Mouse (Mus musculus) intestine, embryonic 14.5 days (tissue): ENCODE measurements around the gene Dner. TPM values are rescaled to one million over a fixed set of nuclear protein-coding genes. Genes with fewer than 3 reads are reported as not detected.

Source experiments
- ATAC-seq: fragments of 200-750 bp; cut with Nextera tagmentation; replicated peaks from 2 replicates; pipeline ENCODE4 v1.8.0; 2017; ENCODE audit warnings: low read depth, moderate number of reproducible peaks, moderate TSS enrichment, moderate library complexity; ENCODE audit not compliant: low FRiP score, low TSS enrichment
- DNase-seq: peaks from one replicate; pipeline ENCODE4 v3.0.0-alpha.2; 2018; ENCODE audit warnings: low spot score
- H3K27ac ChIP-seq: fragments of 300-500 bp; sonication (generic); 2 replicates; pipeline ENCODE4 v1.5.1; 2014; ENCODE audit warnings: low read depth, mild to moderate bottlenecking, control low read depth
- H3K27me3 ChIP-seq: fragments of 300-500 bp; sonication (generic); replicated peaks from 2 replicates; pipeline ENCODE4 v1.6.1; 2014; ENCODE audit warnings: low read length, control low read depth; ENCODE audit not compliant: control insufficient read depth, insufficient read depth
- H3K36me3 ChIP-seq: fragments of 300-500 bp; sonication (generic); 2 replicates; pipeline ENCODE4 v1.6.1; 2014; ENCODE audit warnings: low read length, control low read depth; ENCODE audit not compliant: control insufficient read depth, insufficient read depth
- H3K4me1 ChIP-seq: fragments of 300-500 bp; sonication (generic); replicated peaks from 2 replicates; pipeline ENCODE4 v1.6.1; 2014; ENCODE audit warnings: low read length, control low read depth, mixed read lengths; ENCODE audit not compliant: control insufficient read depth, insufficient read depth
- H3K4me2 ChIP-seq: fragments of 300-500 bp; sonication (generic); 2 replicates; pipeline ENCODE4 v1.6.1; 2014; ENCODE audit warnings: low read length
- H3K4me3 ChIP-seq: fragments of 300-500 bp; sonication (generic); 2 replicates; pipeline ENCODE4 v1.5.1; 2014; ENCODE audit warnings: low read depth, low read length, control low read depth, mixed read lengths
- H3K9ac ChIP-seq: fragments of 300-500 bp; sonication (generic); 2 replicates; pipeline ENCODE4 v1.6.1; 2014; ENCODE audit warnings: mild to moderate bottlenecking, low read length
- H3K9me3 ChIP-seq: fragments of 300-500 bp; sonication (generic); 2 replicates; pipeline ENCODE4 v1.6.1; 2016; ENCODE audit warnings: low read length, control low read depth; ENCODE audit not compliant: control insufficient read depth
- WGBS: fragments of 180-500 bp; shearing (Covaris S2); extraction: QIAGEN DNeasy Blood & Tissue Kit; methylation state at CpG from one replicate; pipeline ENCODE4 v1.1.7; 2014; 5-methylcytosine and 5-hydroxymethylcytosine counted together
- polyA plus RNA-seq: library from polyadenylated mRNA; unstranded; fragments of >200 nt; fragmentation: Nextera tagmentation; extraction: Ambion mirVana; gene quantifications from 2 replicates; pipeline ENCODE4 v1.2.1, GENCODE M21; 2014

Dner gene
- polyA plus RNA-seq, 1 experiment from 2014 or later = 4.6 TPM

DNA sequence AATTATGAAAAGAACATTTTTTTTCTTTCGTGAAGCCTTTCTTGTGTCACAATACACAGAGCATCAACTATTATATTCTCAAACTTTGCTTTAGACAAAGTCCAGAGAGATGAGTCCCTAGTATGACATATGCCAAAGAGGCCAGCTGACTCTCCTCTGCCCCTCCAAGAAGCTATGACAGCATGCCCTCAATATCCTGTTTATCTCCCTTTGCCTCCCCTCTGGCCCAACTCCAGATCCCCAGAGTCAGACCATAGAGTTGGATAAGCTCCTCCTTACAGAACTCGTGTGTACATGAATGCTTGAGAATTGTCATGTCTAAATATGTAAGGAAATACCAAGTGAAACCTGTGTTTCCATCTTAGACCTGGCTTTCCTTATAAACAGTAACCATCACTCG is 170.5 kb downstream of the Dner start:
- Histone ChIP-seq H3K27ac (no peak overlapping the region), H3K4me1 (no peaks in the 10 kb centered on the region), H3K4me2 (no peak overlapping the region), H3K9me3 (no peaks in the 10 kb centered on the region), H3K9ac (no peak overlapping the region), H3K36me3 (no peaks in the 10 kb centered on the region), H3K4me3 (no peak overlapping the region), H3K27me3 (no peaks in the 10 kb centered on the region)
- no peak for ATAC-seq
- 76% methylated on average over 3 of the region's 3 CpGs for WGBS
- no peak for DNase-seq

DNA sequence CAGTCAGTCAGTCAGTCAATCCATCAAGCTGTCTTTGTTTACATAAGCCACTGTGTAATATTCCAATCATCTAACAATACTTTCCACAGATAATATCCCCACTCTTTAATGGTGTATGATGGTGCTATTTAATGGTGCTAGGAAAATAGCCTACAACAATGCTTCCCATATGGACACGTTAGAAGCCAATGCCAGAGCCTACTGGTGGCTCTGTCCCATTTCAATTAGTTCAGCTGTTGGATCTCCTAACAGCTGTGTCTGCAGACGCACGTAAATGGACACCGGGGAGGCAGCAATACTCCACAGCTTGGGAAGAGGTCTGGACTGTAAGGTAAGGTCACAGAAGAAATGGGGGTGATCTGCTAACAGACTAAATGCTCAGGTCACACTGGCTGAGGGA is 171.6 kb downstream of the Dner start:
- Histone ChIP-seq H3K27me3 (no peaks in the 10 kb centered on the region), H3K4me2 (no peak overlapping the region), H3K36me3 (no peaks in the 10 kb centered on the region), H3K9ac (no peak overlapping the region), H3K4me1 (no peaks in the 10 kb centered on the region), H3K9me3 (no peaks in the 10 kb centered on the region), H3K27ac (no peak overlapping the region), H3K4me3 (no peak overlapping the region)
- WGBS = 79% methylated on average over 4 of the region's 4 CpGs
- no peak for DNase-seq
- ATAC-seq = no peak

DNA sequence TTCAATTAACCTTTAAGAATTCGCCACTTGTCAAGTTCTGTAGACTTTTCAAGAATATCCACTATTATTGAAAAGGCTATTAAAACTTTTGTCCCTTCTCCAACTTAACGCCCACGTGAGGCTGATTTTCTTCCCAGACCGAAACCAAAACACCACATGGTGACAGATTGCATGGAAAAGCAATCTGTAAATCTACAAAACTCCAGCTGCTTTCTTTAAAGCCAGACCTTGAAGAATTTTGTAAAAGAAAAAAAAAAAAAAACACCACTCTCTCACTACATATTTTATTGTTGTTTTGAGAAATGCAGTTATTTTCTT is 173.1 kb downstream of the Dner start:
- no peak overlapping the region for H3K9ac ChIP-seq
- no peak for ATAC-seq
- no peaks in the 10 kb centered on the region for H3K36me3 ChIP-seq
- no peaks in the 10 kb centered on the region for H3K9me3 ChIP-seq
- no peaks in the 10 kb centered on the region for H3K4me1 ChIP-seq
- WGBS = 63% methylated on average over 4 of the region's 4 CpGs
- DNase-seq = no peak
- H3K27me3 ChIP-seq = no peaks in the 10 kb centered on the region
- H3K27ac ChIP-seq = no peak overlapping the region
- no peak overlapping the region for H3K4me3 ChIP-seq
- H3K4me2 ChIP-seq = no peak overlapping the region

DNA sequence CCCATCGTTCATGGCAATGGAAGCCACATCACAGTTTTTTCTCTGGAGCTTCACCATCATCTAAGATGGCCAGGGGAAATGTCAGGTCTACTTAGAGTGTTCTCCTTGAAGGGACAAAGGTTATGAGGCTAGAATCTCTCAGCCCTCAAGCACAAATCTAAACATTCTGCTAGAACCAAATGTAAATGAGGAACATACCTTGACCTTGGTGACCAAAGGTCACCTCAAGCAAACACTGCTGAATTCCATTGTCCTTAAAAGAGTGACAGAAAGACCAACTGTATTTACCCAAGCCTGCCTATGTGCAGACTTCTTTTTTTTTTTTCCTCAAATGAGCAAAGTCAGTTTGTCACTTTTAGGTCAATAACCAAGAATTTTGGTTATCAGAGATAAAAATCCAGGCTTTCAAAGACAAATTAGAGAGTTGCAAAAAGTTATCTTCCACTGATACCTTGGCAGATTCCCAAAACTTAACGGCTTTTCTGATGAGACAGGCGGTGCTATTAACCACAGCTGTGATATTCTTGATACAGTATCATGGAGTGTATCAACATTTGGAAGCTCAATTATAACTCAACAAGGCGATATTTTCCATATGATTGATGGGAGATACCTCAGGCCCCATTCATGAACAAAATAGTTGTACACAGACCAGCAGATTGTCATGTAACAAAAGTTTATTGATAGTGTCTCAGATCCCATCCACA is 173.6 kb downstream of the Dner start:
- 57% methylated on average over 4 of the region's 4 CpGs for WGBS
- no peak overlapping the region for H3K27ac ChIP-seq
- no peaks in the 10 kb centered on the region for H3K27me3 ChIP-seq
- no peak for ATAC-seq
- no peaks in the 10 kb centered on the region for H3K4me1 ChIP-seq
- no peak overlapping the region for H3K4me3 ChIP-seq
- DNase-seq = no peak
- no peaks in the 10 kb centered on the region for H3K36me3 ChIP-seq
- no peak overlapping the region for H3K9ac ChIP-seq
- H3K9me3 ChIP-seq = no peaks in the 10 kb centered on the region
- H3K4me2 ChIP-seq = no peak overlapping the region

DNA sequence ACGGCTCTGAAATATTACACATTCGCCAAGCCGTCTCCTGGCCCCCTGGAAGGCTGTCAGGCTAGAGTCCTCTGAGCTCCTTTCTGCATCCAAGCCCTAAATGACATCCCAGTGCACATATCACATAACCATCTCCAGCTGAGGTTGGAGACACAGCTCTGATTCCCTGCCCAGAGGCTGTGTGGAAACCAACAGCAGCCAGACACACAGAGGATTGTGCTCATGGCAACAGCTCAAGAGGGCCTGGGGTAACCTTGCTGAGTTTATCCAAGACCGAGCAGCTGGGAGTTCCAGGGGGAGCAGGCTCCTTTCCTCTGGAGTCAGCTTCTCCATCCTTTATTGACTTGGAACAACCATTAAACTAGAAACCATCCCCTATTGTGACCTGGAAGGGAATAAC is 177.7 kb downstream of the Dner start:
- Histone ChIP-seq H3K4me3 (no peak overlapping the region), H3K27ac (no peak overlapping the region), H3K36me3 (no peaks in the 10 kb centered on the region), H3K9ac (no peak overlapping the region), H3K9me3 (no peaks in the 10 kb centered on the region), H3K27me3 (no peaks in the 10 kb centered on the region), H3K4me1 (no peaks in the 10 kb centered on the region), H3K4me2 (no peak overlapping the region)
- DNase-seq = no peak
- ATAC-seq = no peak
- WGBS = 90% methylated on average over 4 of the region's 4 CpGs

DNA sequence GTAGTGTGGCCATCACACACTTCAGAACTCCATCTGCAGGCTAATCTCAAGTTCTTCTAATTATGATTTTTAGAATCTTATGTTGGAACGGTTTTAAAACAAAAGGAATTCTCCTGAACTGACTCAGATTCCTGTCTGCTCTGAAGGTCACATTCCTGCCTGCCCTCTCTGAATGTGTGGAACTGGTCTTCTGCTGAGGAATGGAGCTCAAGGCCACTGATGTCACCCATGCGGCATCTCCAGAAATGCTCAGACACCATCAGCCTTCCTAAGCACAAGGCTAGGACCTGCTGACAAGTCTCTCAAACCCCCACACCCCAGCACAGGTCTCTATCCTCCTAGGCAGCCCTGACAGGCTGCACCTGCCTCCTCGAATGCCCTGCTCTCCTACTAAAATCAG is 182.8 kb downstream of the Dner start:
- no peaks in the 10 kb centered on the region for H3K36me3 ChIP-seq
- no peaks in the 10 kb centered on the region for H3K4me1 ChIP-seq
- 57% methylated on average over 3 of the region's 3 CpGs for WGBS
- H3K9ac ChIP-seq = no peak overlapping the region
- no peaks in the 10 kb centered on the region for H3K27me3 ChIP-seq
- DNase-seq (no peak), ATAC-seq (no peak)
- H3K27ac ChIP-seq = no peak overlapping the region
- no peak overlapping the region for H3K4me2 ChIP-seq
- no peak overlapping the region for H3K4me3 ChIP-seq
- 0 out of 2 replicates have a peak, but pooled peaks cover 3% of the 10 kb centered on the region for H3K9me3 ChIP-seq

DNA sequence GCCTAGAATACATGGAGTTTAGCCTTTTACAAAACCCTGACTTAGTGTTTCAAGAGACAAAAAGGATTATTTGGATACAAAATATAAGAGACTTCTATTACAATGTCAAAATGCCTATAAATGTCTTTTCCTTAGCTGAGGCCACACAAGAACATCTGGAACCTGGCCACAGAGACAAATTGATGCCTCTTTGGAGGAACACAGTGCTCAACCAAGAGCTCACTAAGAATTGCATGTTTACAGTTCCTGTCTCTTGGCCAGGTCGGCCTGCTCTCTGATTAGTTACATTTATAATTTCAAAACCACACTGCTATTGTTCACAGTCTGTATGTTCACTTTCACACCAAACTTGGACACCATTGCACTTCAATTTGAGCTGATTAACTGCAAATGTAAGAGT is 187.5 kb downstream of the Dner start:
- Histone ChIP-seq H3K9ac (no peak overlapping the region), H3K27me3 (no peaks in the 10 kb centered on the region), H3K9me3 (0 out of 2 replicates have a peak, but pooled peaks cover 3% of the 10 kb centered on the region), H3K36me3 (no peaks in the 10 kb centered on the region), H3K4me3 (no peak overlapping the region), H3K4me1 (peaks cover 11% of the 10 kb centered on the region; the same call in 1 of the 2 replicates), H3K4me2 (no peak overlapping the region), H3K27ac (no peak overlapping the region)
- no peak for ATAC-seq
- DNase-seq = no peak
- 54% methylated on average over 1 of the region's 1 CpGs for WGBS

DNA sequence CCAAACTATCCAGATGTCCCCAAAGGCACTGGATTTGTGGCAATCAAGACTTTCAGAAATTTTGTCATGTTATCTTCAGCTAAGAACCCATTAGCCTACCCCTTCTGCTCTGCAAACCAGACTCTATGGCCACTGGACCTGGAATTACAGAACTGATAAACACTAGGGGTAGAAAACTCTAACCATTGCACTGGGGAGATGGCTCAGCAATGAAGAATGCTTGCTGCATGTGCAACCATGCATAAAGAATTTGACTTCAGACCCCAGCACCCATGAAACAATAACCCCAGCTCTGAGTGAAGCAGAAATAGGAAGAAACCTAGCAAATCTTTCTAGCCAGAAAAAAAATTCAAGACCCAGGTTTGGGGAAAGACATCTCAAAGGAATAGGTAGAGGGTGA is 188.5 kb downstream of the Dner start:
- H3K27me3 ChIP-seq = no peaks in the 10 kb centered on the region
- 0 out of 2 replicates have a peak, but pooled peaks cover 3% of the 10 kb centered on the region for H3K9me3 ChIP-seq
- no peak for ATAC-seq
- H3K4me1 ChIP-seq = peaks cover 11% of the 10 kb centered on the region; the same call in 1 of the 2 replicates
- H3K36me3 ChIP-seq = no peaks in the 10 kb centered on the region
- H3K27ac ChIP-seq = peak overlapping the region; percentile 23; the same call in 1 of the 2 replicates
- no peak for DNase-seq
- H3K4me2 ChIP-seq = no peak overlapping the region
- no peak overlapping the region for H3K9ac ChIP-seq
- no peak overlapping the region for H3K4me3 ChIP-seq

DNA sequence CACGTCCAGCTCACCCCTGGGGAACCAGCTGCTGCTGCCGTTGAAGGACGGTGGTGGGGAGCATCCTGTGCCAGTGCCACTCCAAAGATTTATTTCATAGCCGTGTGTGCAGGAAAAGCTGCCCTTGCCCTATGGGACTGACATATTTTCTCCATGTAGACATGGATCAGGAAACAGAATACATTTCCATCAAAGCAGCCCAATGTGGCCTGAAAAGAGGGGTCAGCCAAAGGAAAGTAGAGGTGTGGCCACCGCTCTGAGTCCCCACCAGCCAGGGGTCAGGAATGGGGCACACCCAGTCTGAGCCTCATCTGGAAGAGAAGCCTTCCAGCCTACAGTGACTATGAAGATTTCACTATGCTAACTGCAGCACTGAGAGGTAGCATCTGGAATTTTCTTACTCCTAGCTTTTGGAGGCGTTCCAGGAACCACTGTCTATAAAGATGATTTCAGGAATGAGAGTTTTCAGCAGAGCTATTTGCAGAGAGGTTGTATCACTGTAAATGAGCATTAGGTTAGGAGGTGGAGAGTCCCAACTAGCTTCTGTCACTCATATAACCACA is 189.0 kb downstream of the Dner start:
- no peaks in the 10 kb centered on the region for H3K27me3 ChIP-seq
- peaks cover 11% of the 10 kb centered on the region; the same call in 1 of the 2 replicates for H3K4me1 ChIP-seq
- H3K4me2 ChIP-seq = no peak overlapping the region
- H3K27ac ChIP-seq = peak overlapping the region; percentile 23; the same call in 1 of the 2 replicates
- WGBS = 29% methylated on average over 6 of the region's 6 CpGs
- H3K4me3 ChIP-seq = no peak overlapping the region
- ATAC-seq (no peak), DNase-seq (no peak)
- H3K36me3 ChIP-seq = no peaks in the 10 kb centered on the region
- H3K9ac ChIP-seq = no peak overlapping the region
- 0 out of 2 replicates have a peak, but pooled peaks cover 3% of the 10 kb centered on the region for H3K9me3 ChIP-seq
